Mouse (Mus musculus) lung, adult 2 months (tissue): Measurements from ENCODE around the gene Gabpb1.

ENCODE experiments used
- CTCF ChIP-seq: fragments of 200-500 bp; IDR thresholded peaks from 2 replicates; pipeline ENCODE4 v1.5.1; 2011; ENCODE audit warnings: mild to moderate bottlenecking, low read length, control low read depth; ENCODE audit not compliant: insufficient read depth
- POLR2A ChIP-seq: fragments of 200-500 bp; IDR thresholded peaks from 2 replicates; pipeline ENCODE4 v1.6.1; 2011; ENCODE audit warnings: low read depth, mild to moderate bottlenecking, control low read depth, low read length, borderline replicate concordance; ENCODE audit errors: extremely low read depth

GRCm38 (mm10) chr2:126707438-126707779, 31.3 kb upstream of the Gabpb1 start:
- TF ChIP-seq CTCF (no peak), POLR2A (no peak)
